In genomic region chr16:48422501-48422900, GRCm38 (mm10) we compare ENCODE assay signal across 29 mouse cellular contexts. TPM values are rescaled to one million over a fixed set of nuclear protein-coding genes. Genes with fewer than 3 reads are reported as not detected.
DNase-seq lines count a peak whose midpoint lies in the region; ATAC-seq and TF ChIP-seq lines count a peak whose summit lies in the region.
"Had no signal": no experiment of that assay in that cellular context is flagged by ENCODE, and none has a peak within 500 bp of the region (broad histone marks: within the 10 kb centered on the region; RNA-seq: fewer than 3 reads in every experiment).

No protein-coding gene starts in this region.

- peak overlapping the region; percentile 57 for H3K27ac ChIP-seq in intestine, embryonic 16.5 days (ENCODE audit: low read length)
- no peak overlapping the region for H3K27ac ChIP-seq in layer of hippocampus, adult 2 months
- H3K27ac ChIP-seq: forebrain, embryonic 10.5 days; heart, adult 2 months; hindbrain, embryonic 10.5 days; hindbrain, postnatal 0 days; limb, embryonic 15.5 days; midbrain, embryonic 15.5 days; stomach, embryonic 15.5 days had no signal

- TF ChIP-seq CTCF in layer of hippocampus, adult 2 months (conservative IDR thresholded peaks at IDR 0.05): no peak

- ATAC-seq in intestine, embryonic 16.5 days: peak; percentile 84
- ATAC-seq: hindbrain, postnatal 0 days; liver, postnatal 0 days; midbrain, embryonic 15.5 days; Patski had no signal

- H3K9ac ChIP-seq in intestine, embryonic 16.5 days (ENCODE audit: low read depth, low read length): no peak overlapping the region
- H3K9ac ChIP-seq: limb, embryonic 15.5 days; liver, postnatal 0 days; midbrain, embryonic 15.5 days; stomach, embryonic 15.5 days had no signal

- H3K27me3 ChIP-seq in intestine, embryonic 16.5 days (replicated peaks; ENCODE audit: control insufficient read depth, insufficient read depth, low read length): no peaks in the 10 kb centered on the region
- H3K27me3 ChIP-seq: limb, embryonic 15.5 days; megakaryocyte, embryonic 14.5 days; midbrain, embryonic 15.5 days; stomach, embryonic 15.5 days had no signal

- WGBS in intestine, embryonic 16.5 days: 31% methylated on average over 2 of the region's 2 CpGs

- peak; percentile 1 for DNase-seq in right cerebral cortex, postnatal 36 days (ENCODE audit: low spot score in 2 of 2)
- no peak for DNase-seq in right cerebral cortex, postnatal 25 days
- peak; percentile 30 for DNase-seq in kidney, postnatal 10 days
- no peak for DNase-seq in layer of hippocampus, adult 2 months (ENCODE audit: low spot score in 2 of 2)
- DNase-seq in thymus, postnatal 36 days: no peak
- DNase-seq in gastrocnemius, adult 8-10 months (ENCODE audit: low spot score in 2 of 2): no peak
- DNase-seq: adrenal gland, postnatal 36 days; B cell, adult 2 months; cerebellum, adult 11-12 months; cerebellum, postnatal 25 days; gastrocnemius, postnatal 25 days; heart, adult 2 months; liver, postnatal 0 days; thymus, adult 18-20 months had no signal

- H3K9me3 ChIP-seq in intestine, embryonic 16.5 days (ENCODE audit: control insufficient read depth, low read length): no peaks in the 10 kb centered on the region
- H3K9me3 ChIP-seq: forebrain, embryonic 10.5 days; hindbrain, embryonic 10.5 days; limb, embryonic 15.5 days; megakaryocyte, embryonic 14.5 days; midbrain, embryonic 15.5 days; stomach, embryonic 15.5 days had no signal

- H3K4me1 ChIP-seq in intestine, embryonic 16.5 days (ENCODE audit: control insufficient read depth, insufficient read depth, low read length): no peaks in the 10 kb centered on the region
- H3K4me1 ChIP-seq: forebrain, embryonic 10.5 days; hindbrain, embryonic 10.5 days; limb, embryonic 15.5 days; midbrain, embryonic 15.5 days; stomach, embryonic 15.5 days had no signal

- no peak overlapping the region for H3K4me3 ChIP-seq in intestine, embryonic 16.5 days (ENCODE audit: low read length)
- H3K4me3 ChIP-seq in layer of hippocampus, adult 2 months: no peak overlapping the region
- H3K4me3 ChIP-seq: forebrain, embryonic 10.5 days; heart, adult 2 months; hindbrain, embryonic 10.5 days; limb, embryonic 15.5 days; megakaryocyte, embryonic 14.5 days; midbrain, embryonic 15.5 days; myocyte; stomach, embryonic 15.5 days had no signal

- H3K4me2 ChIP-seq in intestine, embryonic 16.5 days (ENCODE audit: low read depth, low read length): no peak overlapping the region
- H3K4me2 ChIP-seq: limb, embryonic 15.5 days; midbrain, embryonic 15.5 days; stomach, embryonic 15.5 days had no signal

- H3K36me3 ChIP-seq in intestine, embryonic 16.5 days (ENCODE audit: control insufficient read depth, insufficient read depth, low read length): no peaks in the 10 kb centered on the region
- H3K36me3 ChIP-seq: forebrain, embryonic 10.5 days; hindbrain, embryonic 10.5 days; limb, embryonic 15.5 days; midbrain, embryonic 15.5 days; stomach, embryonic 15.5 days had no signal

RNA-seq across cellular contexts. Expression of gene Morc1, which starts 8.5 kb away (rescaled TPM):
- polyA plus RNA-seq in intestine, embryonic 16.5 days (2015; fragmentation: Nextera tagmentation; extraction: Ambion mirVana): 0.10 TPM in 1 of 2 replicates, not detected in the other
- total RNA-seq in layer of hippocampus, adult 2 months (2021): under 1 TPM in 1 of 2 experiments, not detected in 1; 0.25 TPM
- total RNA-seq in gastrocnemius, adult 8-10 months (2022): not detected
- total RNA-seq: adrenal gland, postnatal 36 days; heart, adult 2 months; left cerebral cortex, postnatal 36 days had no signal
- polyA plus RNA-seq: forebrain, embryonic 10.5 days; heart, embryonic 14.5 days; hindbrain, embryonic 10.5 days; liver, postnatal 0 days; midbrain, embryonic 15.5 days; myocyte; Patski had no signal

RNA-seq across cellular contexts. Expression of gene Gm5485, which starts 10.3 kb away (rescaled TPM):
- 1.4 and 1.8 TPM in 2 replicates for polyA plus RNA-seq in intestine, embryonic 16.5 days (2015; fragmentation: Nextera tagmentation; extraction: Ambion mirVana)
- total RNA-seq in layer of hippocampus, adult 2 months (2021): not detected
- total RNA-seq in gastrocnemius, adult 8-10 months (2022): not detected
- total RNA-seq: adrenal gland, postnatal 36 days; gastrocnemius, postnatal 25 days; heart, adult 2 months; hindbrain, postnatal 0 days; layer of hippocampus, adult 8-10 months; left cerebral cortex, postnatal 36 days had no signal
- polyA plus RNA-seq: forebrain, embryonic 10.5 days; heart, adult 2 months; heart, embryonic 14.5 days; hindbrain, embryonic 10.5 days; hindbrain, postnatal 0 days; limb, embryonic 15.5 days; liver, postnatal 0 days; midbrain, embryonic 15.5 days; myocyte; neural tube, embryonic 14.5 days; Patski; urinary bladder, adult 2 months had no signal

Comparison
In these comparisons a context has a peak if more than half of its experiments do, and no peak if none do; other contexts are left out.
1. DNase-seq: peak in right cerebral cortex, postnatal 36 days (2 of 2) and kidney, postnatal 10 days (single experiment); none in right cerebral cortex, postnatal 25 days (single experiment), layer of hippocampus, adult 2 months (0 of 2), thymus, postnatal 36 days (0 of 2) and gastrocnemius, adult 8-10 months (0 of 2).